Mouse (Mus musculus) cortical plate, adult 2 months (tissue): ENCODE data around the gene Rnf186.

Experiments
- CTCF ChIP-seq: fragments of 200-500 bp; IDR thresholded peaks from 2 replicates; pipeline ENCODE4 v1.5.1; 2011; ENCODE audit warnings: mild to moderate bottlenecking, control low read depth, low read length; ENCODE audit not compliant: insufficient read depth; ENCODE audit errors: extremely low read depth
- POLR2A ChIP-seq: fragments of 200-500 bp; IDR thresholded peaks from 2 replicates; pipeline ENCODE4 v1.6.1; 2011; ENCODE audit warnings: mild to moderate bottlenecking, low read length, control low read depth; ENCODE audit not compliant: insufficient read depth; ENCODE audit errors: extremely low read depth

DNA sequence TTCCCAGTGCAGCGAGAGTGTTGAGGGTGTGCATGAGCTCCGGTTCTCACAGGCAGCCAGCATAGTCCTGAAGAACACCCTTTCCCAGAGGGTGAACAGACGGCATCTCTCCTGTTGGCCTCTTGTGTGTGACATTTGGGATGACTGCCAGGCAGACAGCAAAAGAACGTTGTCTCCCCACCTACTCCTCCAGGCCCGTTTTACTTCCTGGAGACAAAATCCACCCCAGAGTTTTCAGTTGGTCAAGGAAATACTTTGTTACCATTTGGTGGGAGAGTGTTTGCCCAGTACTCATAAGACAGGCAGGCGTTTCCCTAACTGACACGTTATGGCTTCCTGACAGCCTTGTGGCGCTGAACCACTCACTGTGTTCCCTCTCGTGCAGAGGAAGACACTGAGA is 2.8 kb downstream of the Rnf186 start:
- TF ChIP-seq POLR2A (no peak), CTCF (no peak)
